Mouse (Mus musculus) activated CD4-positive, CD25-positive, alpha-beta regulatory T cell, adult 4 months (primary cell): ENCODE results near the gene Osgin1. TPM values are rescaled to one million over a fixed set of nuclear protein-coding genes. Genes with fewer than 3 reads are reported as not detected.

Source experiments
- ATAC-seq: one replicate; pipeline ENCODE4 v1.8.0; 2017
- polyA plus RNA-seq, 2 experiments: library from polyadenylated mRNA; unstranded; fragments of 100-300 nt; shearing (Covaris generic); gene quantifications; one replicate each; pipeline ENCODE4 v1.2.1; 2017

The Osgin1 gene
- polyA plus RNA-seq, 2 experiments from 2014 or later: 8.0 to 18.6 TPM

- no peak for ATAC-seq
Observed at GRCm38 (mm10) chr8:119446211-119446989, 12.5 kb downstream of the Osgin1 start, which contains the start of gene Necab2. TSS of gene Necab2 (plus strand) at chr8:119446719.

DNA sequence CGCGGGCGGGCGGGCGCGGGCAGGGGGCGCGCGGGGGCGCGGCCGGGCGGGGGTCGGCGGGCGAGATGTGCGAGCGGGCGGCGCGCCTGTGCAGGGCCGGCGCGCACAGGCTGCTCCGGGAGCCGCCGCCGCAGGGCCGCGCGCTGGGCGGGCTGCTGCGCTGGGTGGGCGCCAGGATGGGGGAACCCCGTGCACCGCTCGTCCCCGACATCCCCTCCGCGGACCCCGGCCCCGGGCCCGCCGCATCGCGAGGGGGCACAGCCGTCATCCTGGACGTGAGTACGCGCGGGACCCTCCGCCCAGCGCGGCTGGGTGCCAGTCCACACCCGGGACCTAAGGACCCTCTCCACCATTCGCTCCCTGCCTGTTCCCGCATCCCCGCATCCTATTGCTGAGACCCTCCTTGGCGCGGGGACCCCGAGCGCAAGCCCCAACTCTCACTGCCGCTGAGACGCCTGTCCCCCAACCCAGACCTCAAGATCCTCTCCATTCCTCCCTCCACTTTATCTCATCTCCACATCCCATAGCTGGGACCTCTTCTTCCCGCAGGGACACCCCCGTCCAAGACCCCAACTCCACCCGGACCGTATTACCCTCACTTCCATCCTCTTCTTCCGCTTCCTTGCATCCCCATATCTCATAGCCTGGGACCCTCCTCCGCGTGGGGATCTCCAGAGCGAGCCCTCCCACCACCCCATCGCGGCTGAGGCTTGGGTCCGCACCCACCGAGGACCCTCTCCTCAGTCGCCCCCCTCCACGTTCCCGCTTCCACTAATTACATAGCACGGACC, 13.3 kb downstream of the Osgin1 start:
- no peak for ATAC-seq

- ATAC-seq: no peak
Observed at GRCm38 (mm10) chr8:119447781-119448170, 13.9 kb downstream of the Osgin1 start.

DNA sequence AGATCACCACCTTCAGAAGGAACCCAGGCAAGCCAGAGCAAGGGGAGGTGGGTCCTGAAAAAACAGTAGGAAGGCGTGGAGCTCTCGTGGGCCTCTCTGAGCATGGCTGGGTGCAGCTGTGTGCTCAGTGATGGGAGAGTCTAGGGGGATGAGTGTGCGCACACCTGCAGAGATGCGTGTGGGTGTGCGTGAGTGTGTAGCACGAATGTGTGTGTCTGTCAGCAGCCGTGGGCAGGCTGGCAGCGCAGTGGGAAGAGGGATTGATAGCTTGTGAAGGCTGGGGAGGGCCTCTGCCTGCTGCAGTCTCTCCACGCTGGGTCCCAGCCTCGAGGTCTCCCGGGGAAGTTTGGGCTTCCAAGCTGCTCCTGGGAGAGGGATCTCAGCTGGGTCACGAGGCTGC, 15.7 kb downstream of the Osgin1 start:
- ATAC-seq: no peak

DNA sequence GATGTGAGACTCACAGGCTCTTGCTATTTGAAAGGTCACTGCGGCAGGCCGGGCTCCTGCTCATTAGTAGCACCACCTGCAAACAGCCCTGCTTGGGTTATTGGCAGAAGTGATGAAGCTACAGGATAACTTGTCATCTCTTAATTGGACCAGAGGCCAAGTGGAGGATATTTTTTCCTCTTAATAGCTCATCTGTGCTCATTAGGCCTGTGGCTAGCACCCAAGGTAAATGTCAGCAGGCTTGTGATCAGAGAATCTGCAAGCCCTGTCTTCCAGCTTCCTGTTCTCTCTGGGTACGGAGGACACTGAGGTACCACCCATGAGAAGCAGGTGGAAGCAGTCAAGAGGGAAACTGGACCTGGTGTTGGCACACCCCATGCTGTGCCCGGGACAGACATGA, 17.2 kb downstream of the Osgin1 start:
- no peak for ATAC-seq

DNA sequence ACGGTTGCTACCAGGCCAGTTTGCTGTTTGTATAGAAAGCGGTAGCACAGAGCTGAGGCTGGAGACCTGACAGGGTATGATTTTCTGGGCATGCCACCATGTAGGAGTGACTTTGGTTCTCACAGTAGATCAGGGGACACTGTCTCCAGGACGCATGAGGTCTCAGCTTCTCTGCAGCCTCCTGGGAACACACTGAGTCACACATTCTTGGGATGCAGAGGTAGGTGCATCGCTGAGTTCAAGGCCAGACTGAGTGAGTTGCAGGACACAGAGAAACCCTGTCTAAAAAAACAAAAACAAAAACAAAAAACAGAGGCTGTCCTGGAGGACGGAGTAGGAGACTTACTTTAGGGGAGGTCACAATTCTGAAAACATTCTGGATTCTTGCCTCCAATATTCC, 19.0 kb downstream of the Osgin1 start:
- ATAC-seq: no peak

DNA sequence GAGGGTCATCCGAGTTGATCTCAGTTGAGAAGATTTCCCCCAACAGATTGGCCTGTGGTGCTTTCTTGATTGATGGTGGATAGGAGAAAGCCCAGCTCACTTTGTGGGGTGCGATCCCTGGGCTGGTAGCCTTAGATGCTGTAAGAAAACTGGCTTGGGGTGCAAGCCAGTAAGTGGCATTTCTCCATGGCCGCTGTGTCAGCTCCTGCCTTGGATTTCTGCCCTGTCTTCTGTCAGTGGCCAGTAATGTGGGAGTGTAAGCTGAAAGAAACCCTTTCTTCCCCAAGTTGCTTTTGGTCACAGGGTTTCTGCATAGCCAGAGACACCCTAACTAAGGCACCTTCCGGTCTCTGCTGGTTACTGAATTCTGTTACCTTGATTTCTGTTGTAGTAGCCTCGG, 22.1 kb downstream of the Osgin1 start:
- no peak for ATAC-seq

- no peak for ATAC-seq
Observed at GRCm38 (mm10) chr8:119459724-119460123, 25.8 kb downstream of the Osgin1 start.

- no peak for ATAC-seq
Observed at GRCm38 (mm10) chr8:119461356-119461755, 27.4 kb downstream of the Osgin1 start.

- ATAC-seq: no peak
Observed at GRCm38 (mm10) chr8:119463709-119464108, 29.8 kb downstream of the Osgin1 start.

- ATAC-seq: no peak
Observed at GRCm38 (mm10) chr8:119466105-119466504, 32.2 kb downstream of the Osgin1 start.

DNA sequence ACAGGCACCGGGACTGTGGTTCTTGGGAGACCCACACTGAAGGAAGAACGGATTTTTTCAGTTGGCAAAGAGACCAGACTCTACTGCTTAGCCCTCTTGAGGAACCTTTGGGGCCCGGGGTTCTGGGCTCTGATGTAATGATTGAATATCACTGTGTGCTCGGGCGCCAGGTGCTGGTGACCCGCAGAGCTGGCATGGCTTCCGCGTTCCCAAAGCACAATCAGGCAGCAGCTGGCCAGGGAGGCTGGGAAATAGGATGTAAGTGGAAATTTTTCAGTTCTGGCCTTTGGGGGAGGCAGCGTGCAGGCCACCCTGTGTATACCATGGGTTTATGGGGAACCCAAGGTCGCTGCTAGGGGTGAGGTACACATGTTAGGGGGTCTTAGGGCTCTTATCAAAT, 32.9 kb downstream of the Osgin1 start:
- no peak for ATAC-seq

DNA sequence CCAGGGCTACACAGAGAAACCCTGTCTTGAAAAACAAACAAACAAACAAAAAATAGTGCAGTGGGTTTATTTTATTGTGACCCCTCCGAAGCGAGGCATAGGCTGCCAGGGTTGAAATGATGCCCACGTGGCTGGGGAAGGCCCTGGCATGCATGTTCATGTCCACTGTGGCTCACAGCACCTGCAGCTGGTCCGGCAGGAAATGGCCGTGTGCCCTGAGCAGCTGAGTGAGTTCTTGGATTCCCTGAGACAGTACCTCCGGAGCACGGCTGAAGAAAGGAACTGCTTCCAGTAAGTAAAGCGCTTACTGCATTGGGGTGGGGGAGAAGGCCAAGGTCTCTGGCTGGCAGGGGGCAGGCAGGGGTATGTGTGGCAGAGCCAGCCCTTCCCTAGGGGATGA, 34.2 kb downstream of the Osgin1 start:
- no peak for ATAC-seq

GRCm38 (mm10) chr8:119478684-119479083, 44.8 kb downstream of the Osgin1 start:
- ATAC-seq: no peak

DNA sequence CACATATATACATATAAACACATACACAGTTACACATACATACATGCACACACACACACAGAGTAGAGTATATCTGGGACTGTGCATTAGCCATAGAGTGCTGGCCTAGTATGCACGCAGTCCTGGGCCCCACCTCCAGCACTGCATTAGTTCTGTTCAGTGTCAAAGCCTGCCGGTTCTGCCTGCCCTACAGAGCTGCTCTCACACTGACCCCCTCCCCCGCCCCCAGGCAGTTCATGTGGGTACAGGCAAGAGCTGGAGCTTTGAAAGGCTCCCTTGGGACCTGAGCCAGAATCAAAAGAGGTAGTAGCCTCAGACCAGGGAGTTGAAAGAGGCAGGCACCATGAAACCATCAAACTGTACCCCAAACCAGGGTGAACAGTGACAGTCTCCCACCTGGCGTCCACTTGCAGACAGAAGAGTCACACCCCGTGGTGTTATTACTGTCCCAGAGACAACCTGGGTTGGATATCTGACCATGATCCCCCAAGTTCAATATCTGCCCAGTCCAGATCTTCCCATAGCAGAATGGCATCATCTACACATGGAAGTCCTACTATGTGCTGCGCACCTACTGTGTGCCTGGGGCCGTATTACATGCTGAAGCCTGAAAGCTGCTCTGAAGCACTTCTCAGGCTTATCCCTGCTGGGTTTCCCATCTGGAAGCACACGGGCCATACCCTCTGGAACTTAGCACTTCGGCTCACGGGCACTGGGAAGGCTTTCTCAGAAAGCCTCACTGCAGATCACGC, 50.4 kb downstream of the Osgin1 start:
- ATAC-seq: no peak

DNA sequence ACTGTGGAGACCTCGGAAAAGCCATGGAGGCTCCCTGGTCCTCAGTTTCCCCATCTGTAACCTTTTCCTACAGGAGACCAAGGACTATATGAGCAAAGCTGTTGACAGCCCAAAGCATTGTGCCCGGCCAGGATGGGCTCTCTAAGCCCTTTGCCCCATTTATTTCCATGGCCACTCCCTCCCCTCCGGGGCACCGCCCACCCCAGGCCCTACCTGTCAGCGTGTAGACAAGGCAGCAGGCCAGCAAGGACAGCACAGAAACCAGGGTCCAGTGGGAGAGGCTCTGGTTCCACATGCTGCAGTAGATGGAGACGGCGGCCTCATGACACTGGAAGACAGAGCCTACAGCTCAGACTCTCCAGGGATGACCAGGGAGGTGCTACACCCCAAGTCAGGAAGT, 53.2 kb downstream of the Osgin1 start:
- ATAC-seq: no peak

Other genes starting within 250 kb of the Osgin1 start
- gene Hsbp1, start 89.6 kb upstream of the Osgin1 start, polyA plus RNA-seq: 100 to 1,000 TPM; 201 to 231 TPM
- gene Mlycd, start 39.2 kb upstream of the Osgin1 start, polyA plus RNA-seq: 1 to 10 TPM; 4.2 to 6.4 TPM
- gene Necab2, start 12.6 kb downstream of the Osgin1 start, polyA plus RNA-seq: not detected
- not detected for gene Slc38a8, start 67.6 kb downstream of the Osgin1 start, polyA plus RNA-seq
- gene Mbtps1, start 124.6 kb downstream of the Osgin1 start, polyA plus RNA-seq: 10 to 100 TPM; 28.6 to 44.1 TPM
- 10 to 100 TPM; 44.3 to 54.5 TPM for gene Hsdl1, start 141.1 kb downstream of the Osgin1 start, polyA plus RNA-seq
- gene Dnaaf1, start 141.1 kb downstream of the Osgin1 start, polyA plus RNA-seq: not detected
- 10 to 100 TPM in 1 of 2 experiments, 1 to 10 TPM in 1; 9.8 to 13.4 TPM for gene Taf1c, start 171.1 kb downstream of the Osgin1 start, polyA plus RNA-seq
- gene Adad2, start 178.6 kb downstream of the Osgin1 start, polyA plus RNA-seq: not detected
- gene Kcng4, start 201.6 kb downstream of the Osgin1 start, polyA plus RNA-seq: not detected
- gene Wfdc1, start 232.2 kb downstream of the Osgin1 start, polyA plus RNA-seq: not detected